Mouse (Mus musculus) kidney, adult 11 months (tissue): ENCODE results near the gene Ccnf.

ENCODE experiments used
- DNase-seq: peaks from one replicate; pipeline ENCODE4 v3.0.0; 2022

Gene Ccnf

DNA sequence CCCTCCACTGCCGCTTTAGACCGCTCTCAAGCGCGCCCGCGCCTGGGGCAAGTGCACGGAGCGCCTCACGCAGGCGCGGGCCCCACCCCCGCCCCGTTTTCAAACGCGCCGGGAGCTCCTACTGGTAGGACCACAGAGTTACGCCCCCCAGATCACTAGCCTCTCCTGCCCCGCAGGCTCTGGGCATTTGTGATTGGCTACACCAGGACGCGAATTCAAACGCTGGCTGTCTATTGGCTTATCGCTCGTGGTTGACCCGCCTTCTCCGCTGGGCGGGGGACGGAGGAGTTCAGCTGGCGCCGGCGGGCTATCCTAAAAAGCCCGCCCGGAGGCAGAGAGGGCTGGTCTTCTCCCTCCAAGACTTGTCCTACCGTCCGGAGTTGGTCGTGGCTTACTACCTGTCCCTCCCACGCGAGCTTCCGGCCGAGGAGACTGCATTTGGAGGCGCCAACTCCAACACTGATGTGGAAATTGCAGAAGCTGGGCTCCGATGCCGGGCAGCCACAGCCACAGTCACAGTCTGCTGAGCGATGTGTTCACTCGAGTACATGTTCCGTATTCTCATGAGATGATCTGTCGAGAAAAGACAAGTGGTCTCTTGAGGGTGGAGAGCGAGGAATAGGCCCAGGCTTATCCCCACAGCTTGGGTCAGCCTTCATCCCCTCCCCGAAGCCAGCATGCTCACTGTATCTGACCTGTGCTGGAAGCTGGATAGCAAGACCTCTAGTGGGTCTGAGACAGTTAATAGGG is at the start of gene Ccnf:
Ccnf (minus strand) TSS at position 165 of the 750 bp plus-strand sequence.
- DNase-seq, result peak; percentile 97

DNA sequence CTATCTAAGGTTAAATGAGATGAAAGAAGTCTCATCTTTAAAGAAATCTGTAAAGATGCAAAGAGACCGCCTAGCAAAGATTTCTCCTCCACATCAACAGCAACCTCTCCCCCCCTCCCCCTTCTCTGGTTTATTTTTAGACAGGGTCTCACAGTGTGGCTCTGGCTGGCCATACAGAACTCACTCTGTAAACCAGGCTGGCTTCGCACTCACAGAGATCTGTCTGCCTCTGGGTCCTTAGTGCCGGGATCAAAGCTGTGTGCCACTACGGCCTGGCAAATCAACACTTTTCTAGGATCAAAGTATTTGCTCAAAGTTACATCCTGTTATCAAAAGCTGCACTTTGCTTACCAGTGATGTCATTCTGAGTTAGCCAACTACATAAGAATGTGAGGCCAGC is 49.4 kb upstream of the Ccnf start:
- DNase-seq, result no peak

DNA sequence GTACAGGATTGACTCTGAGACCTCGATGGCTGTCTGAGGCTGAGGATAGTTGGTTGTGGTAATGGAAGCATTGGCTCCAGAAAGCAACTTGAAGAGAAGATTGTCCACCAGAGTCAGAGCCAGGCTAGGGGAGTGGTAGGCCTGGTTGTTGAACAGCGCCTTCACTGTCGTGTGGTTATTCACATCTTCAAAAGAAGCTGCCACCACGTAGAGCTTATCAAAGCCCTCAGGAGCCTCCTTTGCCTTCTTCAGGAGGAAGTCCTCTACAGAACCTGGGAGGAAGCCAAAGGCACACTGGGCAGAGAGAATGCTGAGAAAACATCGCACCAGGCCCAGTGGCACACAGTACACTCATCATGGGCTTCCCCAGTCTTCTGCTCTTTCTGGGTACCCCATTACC is 38.1 kb upstream of the Ccnf start:
- no peak for DNase-seq

GRCm38 (mm10) chr17:24288477-24288876 is 37.2 kb upstream of the Ccnf start:
- no peak for DNase-seq

DNA sequence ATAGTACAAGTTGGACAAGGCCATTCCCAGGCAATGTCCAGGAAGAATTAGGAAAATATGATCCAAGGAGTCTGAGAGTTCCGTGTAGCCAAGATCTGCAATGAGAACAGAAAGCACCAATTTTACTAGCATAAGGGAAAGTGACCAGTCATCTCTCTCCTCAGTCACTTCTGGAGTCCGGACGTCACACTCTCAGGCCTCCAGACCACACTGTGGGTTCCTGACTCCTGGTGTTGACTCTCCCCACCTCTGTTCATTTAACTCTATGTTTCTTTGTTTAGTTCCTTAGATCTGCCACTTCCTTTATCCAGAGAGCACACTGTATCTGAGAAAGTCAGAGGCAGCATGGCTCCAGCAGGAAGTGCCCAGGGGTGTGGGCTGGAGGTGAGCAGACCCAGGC is 34.4 kb upstream of the Ccnf start:
- no peak for DNase-seq

- DNase-seq, result no peak
Observed at GRCm38 (mm10) chr17:24283266-24283818, 32.1 kb upstream of the Ccnf start.

GRCm38 (mm10) chr17:24282637-24283036 is 31.4 kb upstream of the Ccnf start:
- DNase-seq, result no peak

- DNase-seq, result no peak
Observed at GRCm38 (mm10) chr17:24279907-24280306, 28.6 kb upstream of the Ccnf start.

DNA sequence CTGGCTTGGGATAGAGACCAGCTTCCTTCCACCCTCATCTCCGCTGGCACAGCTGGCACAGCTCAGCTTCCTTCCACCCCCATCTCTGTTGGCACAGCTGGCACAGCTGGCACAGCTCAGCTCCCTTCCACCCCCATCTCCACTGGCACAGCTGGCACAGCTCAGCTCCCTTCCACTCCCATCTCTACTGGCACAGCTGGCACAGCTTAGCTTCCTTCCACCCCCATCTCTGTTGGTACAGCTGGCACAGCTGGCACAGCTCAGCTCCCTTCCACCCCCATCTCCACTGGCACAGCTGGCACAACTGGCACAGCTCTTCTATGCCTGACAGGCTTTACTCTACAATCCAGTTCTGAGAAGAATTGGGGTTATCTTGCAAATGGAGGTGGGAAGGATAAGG is 15.8 kb upstream of the Ccnf start:
- no peak for DNase-seq

DNA sequence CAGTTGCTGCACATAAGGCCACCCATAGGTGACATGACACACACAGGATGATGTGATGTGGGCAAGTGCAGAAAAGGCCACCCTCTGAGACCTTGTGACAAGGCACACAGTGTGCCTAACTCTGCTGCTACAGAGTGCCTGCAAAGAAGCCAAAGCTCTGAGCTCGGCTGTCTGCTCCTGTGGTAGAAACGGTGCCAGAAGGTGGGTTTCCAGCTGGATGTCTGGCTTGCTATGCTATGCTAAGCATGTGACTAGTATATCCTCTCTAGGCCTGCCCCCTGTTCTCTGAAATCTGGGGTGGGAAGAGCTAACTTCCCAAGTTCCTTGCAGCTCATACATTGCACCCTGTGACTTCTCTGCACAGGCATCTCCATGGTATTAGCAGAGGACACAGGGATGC is 13.5 kb upstream of the Ccnf start:
- no peak for DNase-seq

GRCm38 (mm10) chr17:24260516-24260915 is 9.2 kb upstream of the Ccnf start:
- no peak for DNase-seq

GRCm38 (mm10) chr17:24259702-24260101 is 8.4 kb upstream of the Ccnf start:
- DNase-seq, result no peak

DNA sequence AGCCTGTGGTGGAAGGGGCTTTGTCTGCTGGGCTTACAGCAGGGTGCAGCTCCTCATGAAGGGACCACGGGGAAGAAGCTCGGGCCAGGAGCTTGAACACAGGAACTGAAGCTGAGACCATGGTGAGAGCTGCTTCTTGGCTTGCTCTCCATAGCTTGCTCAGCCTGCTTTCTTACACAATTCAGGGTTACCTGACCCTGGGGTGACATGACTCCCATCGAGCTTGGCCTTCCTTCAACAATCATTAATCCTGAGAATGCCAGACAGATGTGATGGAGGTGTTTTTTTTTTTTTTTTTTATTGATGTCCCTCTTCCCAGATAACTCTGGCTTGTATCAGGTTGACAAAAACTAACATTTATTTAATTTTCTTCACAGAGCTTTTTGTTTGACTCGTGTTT is 7.7 kb upstream of the Ccnf start:
- DNase-seq, result no peak

GRCm38 (mm10) chr17:24252329-24252728 is 1.0 kb upstream of the Ccnf start:
- no peak for DNase-seq

GRCm38 (mm10) chr17:24250988-24251319 is 330 bp downstream of the Ccnf start:
- no peak for DNase-seq

DNA sequence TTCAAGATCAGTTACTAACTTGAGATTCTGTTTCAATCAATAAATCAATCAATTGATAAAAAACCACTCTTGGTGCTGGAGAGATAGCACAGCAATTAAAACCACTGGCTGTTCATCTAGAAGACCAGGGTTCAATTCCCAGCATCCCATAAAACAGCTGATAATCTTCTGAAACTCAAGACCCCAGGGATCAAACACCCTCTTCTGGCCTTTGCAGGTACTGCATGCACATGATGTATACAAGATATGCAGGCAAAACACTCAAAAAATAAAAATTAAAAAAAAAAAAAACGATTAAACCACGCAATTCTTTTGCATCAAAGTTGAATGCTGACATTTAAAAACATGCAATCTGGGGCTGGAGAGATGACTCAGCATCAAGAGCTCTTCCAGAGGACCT is 2.6 kb downstream of the Ccnf start:
- no peak for DNase-seq

GRCm38 (mm10) chr17:24244061-24244460 is 7.2 kb downstream of the Ccnf start:
- DNase-seq, result no peak

DNA sequence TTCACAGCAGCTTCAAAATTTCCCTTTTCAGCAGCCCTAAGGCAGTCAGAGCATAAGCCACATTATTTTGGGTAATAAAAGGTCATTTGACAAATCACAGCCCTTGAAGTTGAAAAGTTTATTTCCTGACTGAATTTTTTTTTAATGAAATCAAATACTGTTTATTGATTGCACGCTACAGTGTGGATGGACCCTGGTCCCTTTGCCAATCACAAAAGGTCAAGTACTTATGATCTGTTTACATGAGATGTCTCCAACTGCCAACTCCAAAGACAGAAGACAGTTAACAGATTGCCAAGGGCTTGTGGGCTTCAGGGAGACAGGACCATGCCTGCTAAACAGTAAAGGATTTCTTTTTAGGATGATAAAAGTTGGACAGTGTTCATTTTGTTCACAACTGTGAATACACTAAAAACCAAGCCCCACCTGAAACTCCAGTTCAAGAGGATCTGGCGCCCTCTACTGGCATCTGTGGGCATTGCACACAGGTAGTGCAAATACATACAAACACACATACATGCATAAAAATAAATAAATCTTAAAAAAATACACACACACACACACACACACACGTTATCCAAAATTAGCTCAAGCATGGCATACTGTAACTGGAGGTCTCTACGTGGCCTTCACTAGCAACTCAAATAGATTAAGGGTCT is 7.8 kb downstream of the Ccnf start:
- DNase-seq, result no peak

- no peak for DNase-seq
Observed at GRCm38 (mm10) chr17:24236921-24237320, 14.4 kb downstream of the Ccnf start.

GRCm38 (mm10) chr17:24236479-24236878 is 14.8 kb downstream of the Ccnf start:
- DNase-seq, result no peak

- DNase-seq, result no peak
Observed at GRCm38 (mm10) chr17:24227941-24228340, 23.3 kb downstream of the Ccnf start.

- no peak for DNase-seq
Observed at GRCm38 (mm10) chr17:24226721-24227120, 24.6 kb downstream of the Ccnf start.

DNA sequence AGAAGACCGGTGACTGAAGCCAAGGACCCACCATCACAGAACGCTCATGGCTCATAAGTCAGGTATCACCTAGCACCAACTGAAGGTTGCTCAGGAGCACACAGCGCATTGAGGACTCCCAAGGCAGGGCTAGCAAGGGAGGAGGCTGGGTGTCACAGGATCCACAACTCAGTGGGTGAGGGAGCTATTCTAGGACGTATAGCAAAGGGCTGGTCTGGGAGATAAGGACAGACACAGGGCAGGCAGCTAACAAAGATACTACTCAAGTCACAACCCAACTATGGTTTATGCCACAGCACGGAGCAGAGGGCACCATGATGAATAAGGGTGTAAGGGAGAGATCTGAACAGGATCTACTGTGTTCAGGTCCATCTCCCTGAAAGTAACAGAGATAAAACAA is 25.4 kb downstream of the Ccnf start:
- no peak for DNase-seq

DNA sequence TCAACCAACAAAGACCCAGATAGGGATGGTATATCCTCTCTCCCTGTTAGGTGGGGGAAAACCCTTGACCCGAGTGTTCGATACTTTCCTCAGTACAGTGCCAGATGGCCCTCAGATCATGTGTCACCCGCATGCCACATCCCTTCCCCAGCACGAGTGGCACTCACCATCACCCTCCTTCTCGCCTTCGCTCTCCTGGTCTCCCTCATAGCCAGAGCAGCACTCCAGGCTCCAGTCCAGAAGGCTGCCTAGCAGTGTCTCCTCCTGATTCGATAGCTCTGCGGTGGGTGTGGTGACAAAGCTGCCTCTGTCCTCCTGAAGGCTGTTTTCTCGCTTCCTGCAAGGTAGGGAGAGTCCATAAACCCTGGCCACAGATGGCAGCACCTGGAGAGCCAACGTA is 26.5 kb downstream of the Ccnf start:
- no peak for DNase-seq

GRCm38 (mm10) chr17:24223513-24223912 is 27.8 kb downstream of the Ccnf start:
- no peak for DNase-seq
